Mouse (Mus musculus) brain, embryonic 18.5 days (tissue): ENCODE results near the gene Krt4.

ENCODE experiments used
- DNase-seq: peaks from one replicate; pipeline ENCODE4 v3.0.0-alpha.2; 2012; ENCODE audit warnings: low read depth, low spot score

Gene Krt4

GRCm38 (mm10) chr15:101895216-101895615, 29.3 kb downstream of the Krt4 start:
- no peak for DNase-seq

DNA sequence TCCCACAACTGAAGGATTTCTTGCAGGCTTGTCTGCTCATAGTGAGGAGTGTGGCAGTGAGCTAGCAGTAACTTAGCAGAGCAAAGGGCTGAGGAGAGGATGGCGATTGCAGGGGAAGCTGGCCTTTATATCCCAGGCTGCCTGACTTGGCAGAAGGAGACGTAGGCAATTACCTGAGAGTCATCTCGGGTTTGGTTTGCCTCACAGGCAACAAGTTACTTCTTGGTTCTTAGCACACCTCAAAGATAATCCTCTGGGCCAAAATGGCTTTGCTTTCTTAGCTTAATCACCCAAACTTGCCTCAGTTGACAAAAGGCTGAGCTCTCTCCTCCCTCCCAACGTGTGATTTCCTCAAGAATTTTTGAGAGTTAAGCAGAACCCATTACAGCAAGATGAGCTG, 31.7 kb downstream of the Krt4 start, which contains the start of gene Krt76:
Krt76 (minus strand) TSS at position 101 of the 400 bp plus-strand sequence.
- no peak for DNase-seq

DNA sequence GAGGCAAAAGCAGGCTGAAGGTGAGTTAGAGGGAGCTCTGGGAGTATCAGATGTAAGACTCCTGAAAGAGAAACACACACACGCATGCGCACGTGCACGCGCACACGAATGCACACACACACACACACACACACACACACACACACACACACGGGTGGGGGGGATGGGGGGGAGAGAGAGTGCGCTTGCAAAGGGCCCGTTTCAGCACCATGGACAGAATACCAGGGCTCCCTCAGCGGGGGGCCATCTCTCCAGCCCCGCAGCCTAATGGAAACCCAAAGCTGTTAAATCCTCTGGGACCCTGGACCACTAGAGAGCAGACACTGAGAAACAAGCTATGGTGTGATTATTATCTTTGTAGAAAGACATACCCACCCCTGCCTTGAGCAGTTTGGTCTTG, 44.8 kb downstream of the Krt4 start:
- DNase-seq, result no peak

DNA sequence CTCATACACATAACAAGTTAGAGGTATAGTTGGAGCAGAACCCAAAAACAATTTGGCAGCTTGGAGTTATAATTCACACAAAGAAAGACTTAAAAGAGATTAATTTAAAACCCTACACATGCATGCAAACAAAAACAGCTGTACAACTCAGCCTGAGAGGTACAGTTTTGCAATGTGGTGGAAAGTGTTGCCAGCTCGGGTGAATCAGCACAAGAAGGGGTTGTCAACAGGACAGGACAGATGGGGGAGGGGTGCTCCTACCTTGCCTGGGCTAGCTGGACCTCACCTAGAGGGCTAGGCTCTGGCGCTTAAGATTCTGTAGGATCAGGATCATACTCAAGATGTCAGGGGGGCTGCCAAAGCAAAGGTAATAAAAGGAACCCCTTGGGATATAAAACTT, 46.5 kb downstream of the Krt4 start:
- DNase-seq, result no peak

- no peak for DNase-seq
Observed at GRCm38 (mm10) chr15:101874383-101874782, 50.2 kb downstream of the Krt4 start.

DNA sequence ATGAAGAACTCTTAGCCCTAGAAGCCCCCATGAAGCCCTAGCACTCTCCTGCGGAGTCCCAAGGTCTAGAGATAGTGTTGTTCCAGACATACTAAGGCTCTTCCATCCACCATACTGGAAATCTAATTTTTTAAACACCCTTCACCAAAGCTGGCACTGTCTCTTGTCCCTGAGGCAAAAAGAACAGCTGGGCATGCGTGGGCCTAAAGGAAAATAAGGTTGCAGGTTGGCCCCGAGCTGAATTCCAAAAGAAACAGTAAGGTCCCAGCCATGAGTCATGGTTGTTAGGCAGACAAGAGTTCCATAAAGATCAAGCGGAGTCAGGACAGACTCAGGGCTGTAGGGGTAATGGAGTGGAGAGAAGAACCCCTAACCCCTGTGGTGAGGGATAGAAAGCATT, 51.3 kb downstream of the Krt4 start:
- DNase-seq, result no peak

- peak; percentile 59 for DNase-seq
Observed at GRCm38 (mm10) chr15:101869431-101869830, 55.1 kb downstream of the Krt4 start, which contains the start of gene Krt77. TSS of gene Krt77 (minus strand) at chr15:101869705.
